Mouse (Mus musculus): ENCODE results near the gene Grhl1. TPM values are rescaled to one million over a fixed set of nuclear protein-coding genes. Genes with fewer than 3 reads are reported as not detected.
A peak's percentile ranks its signal among the peaks of the same experiment; 100 is the strongest.

Gene Grhl1
- polyA plus RNA-seq, 1 experiment from 2014 or later: 7.5 TPM

DNA sequence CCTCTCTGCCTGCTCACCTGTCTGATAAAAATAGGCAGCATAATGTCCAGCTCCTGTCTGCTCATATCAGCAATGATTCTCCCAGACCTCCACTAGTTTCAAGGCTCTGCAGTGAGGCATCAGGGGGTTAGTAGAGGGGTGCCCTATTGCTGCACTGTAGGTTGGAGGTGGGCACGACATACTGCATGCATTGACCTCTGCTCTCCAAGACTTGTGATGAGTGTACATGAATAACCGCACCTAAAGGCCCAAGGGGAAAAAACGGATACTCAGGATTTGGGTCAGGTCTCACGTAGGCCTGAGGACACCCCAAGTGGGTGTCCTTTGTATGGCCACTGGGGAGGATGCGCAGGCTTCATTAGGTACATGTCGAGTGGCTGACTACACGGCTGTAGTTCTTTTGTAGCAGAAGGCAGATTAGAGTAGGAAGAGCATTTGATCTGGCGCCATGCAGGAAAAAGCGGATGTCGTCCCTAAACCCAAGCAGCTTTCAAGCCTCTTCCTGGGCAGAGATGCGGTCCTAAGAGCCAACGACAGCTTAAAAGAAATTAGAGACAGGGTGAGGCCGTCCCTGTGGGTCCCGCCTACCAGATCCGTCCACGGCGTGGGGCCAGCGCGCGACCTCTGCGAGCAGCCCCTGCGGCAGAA, 78.5 kb downstream of the Grhl1 start:
- no peak for ATAC-seq (ENCODE audit: insufficient read depth, low FRiP score, low read depth)
- H3K9me3 ChIP-seq: no peaks in the 10 kb centered on the region
- H3K27me3 ChIP-seq (replicated peaks): no peaks in the 10 kb centered on the region
- peak overlapping the region; percentile 77 for H3K27ac ChIP-seq
- H3K4me1 ChIP-seq: peaks cover 18% of the 10 kb centered on the region
- H3K9ac ChIP-seq: peak overlapping the region; percentile 29
- peaks cover 14% of the 10 kb centered on the region; the same call in 1 of the 2 replicates for H3K36me3 ChIP-seq
- H3K4me2 ChIP-seq: peak overlapping the region; percentile 69
- H3K4me3 ChIP-seq (replicated peaks): peak overlapping the region; percentile 93
- WGBS: 6% methylated on average over 22 of the region's 22 CpGs

DNA sequence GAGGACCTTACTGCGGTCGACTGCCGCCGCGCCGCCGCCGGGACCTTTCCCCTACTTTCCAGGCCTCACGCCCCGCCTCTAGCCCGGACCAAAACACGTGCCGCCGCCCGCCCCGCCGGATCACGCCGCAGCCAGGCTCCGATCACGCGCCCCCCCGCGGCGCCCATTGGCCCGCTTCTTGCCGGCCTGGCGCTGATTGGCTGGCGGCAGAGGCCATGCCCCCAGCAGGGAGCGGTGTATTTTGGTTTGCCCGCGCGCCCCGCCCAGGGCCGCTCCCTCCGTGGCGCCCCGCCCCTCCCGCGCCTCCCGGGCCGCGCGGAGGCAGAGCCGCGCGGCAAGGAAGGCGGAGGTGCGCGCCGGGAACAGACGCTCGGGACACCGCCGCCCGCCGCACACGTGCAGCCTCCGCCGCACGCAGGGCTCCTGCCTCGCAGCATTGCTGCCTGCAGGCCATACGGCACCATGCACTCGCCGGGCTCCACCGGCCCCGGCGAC, 79.0 kb downstream of the Grhl1 start, which contains the start of gene Klf11:
TSS of gene Klf11 (plus strand) at position 212 of the 495 bp plus-strand sequence.
- H3K36me3 ChIP-seq: peaks cover 18% of the 10 kb centered on the region; the same call in 1 of the 2 replicates
- under 1% methylated on average over 52 of the region's 68 CpGs for WGBS
- peak within 1 kb of the TSS; percentile 94 for H3K9ac ChIP-seq
- peak within 1 kb of the TSS; percentile 69 for H3K4me2 ChIP-seq
- H3K27ac ChIP-seq: peak within 1 kb of the TSS; percentile 98
- H3K27me3 ChIP-seq (replicated peaks): no peaks in the 10 kb centered on the region
- no peaks in the 10 kb centered on the region for H3K9me3 ChIP-seq
- peaks cover 18% of the 10 kb centered on the region for H3K4me1 ChIP-seq
- peak within 1 kb of the TSS; percentile 93 for H3K4me3 ChIP-seq (replicated peaks)
- ATAC-seq (ENCODE audit: insufficient read depth, low FRiP score, low read depth): peak; percentile 94

DNA sequence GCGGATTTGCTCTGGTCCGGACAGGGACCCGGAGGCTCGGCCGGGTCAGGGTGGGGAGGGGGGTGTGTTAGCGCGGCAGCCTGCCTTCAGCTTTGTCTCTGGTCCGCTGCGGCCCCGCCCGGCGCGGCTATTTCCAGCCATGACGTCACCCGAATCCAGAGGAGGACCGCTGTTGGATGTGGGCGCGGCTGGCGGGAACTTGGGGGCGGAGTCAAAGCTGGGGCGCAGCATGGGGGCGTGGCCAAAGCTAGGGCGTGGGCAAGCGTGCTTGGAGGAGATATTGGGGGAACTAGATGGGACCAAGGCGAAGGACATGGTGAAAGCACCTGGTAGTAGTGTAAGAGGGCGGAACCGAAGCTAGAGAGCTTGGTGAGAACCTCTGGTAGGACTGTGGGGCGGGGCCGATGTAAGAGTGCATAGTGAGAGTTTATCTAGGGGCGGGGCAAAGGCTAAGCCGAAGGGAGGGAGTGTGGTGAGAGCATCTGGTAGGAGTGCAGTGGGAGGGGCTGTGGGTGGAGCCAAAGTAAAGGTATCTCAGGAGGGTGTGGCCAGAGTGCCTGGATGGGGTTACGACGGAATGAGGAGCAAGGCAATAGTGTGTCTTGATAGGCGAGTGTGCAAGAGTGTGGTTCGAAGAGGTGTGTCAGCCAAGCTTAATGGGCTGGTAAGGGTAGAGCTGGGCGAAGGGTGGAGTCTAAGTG, 79.7 kb downstream of the Grhl1 start:
- Histone ChIP-seq H3K4me3 (replicated peaks) (peak overlapping the region; percentile 93), H3K9ac (peak overlapping the region; percentile 94), H3K4me2 (peak overlapping the region; percentile 69), H3K9me3 (no peaks in the 10 kb centered on the region), H3K27me3 (replicated peaks) (no peaks in the 10 kb centered on the region), H3K36me3 (peaks cover 18% of the 10 kb centered on the region; the same call in 1 of the 2 replicates), H3K4me1 (peaks cover 18% of the 10 kb centered on the region), H3K27ac (peak overlapping the region; percentile 98)
- peak; percentile 79 for ATAC-seq (ENCODE audit: insufficient read depth, low FRiP score, low read depth)
- 1% methylated on average over 36 of the region's 36 CpGs for WGBS

DNA sequence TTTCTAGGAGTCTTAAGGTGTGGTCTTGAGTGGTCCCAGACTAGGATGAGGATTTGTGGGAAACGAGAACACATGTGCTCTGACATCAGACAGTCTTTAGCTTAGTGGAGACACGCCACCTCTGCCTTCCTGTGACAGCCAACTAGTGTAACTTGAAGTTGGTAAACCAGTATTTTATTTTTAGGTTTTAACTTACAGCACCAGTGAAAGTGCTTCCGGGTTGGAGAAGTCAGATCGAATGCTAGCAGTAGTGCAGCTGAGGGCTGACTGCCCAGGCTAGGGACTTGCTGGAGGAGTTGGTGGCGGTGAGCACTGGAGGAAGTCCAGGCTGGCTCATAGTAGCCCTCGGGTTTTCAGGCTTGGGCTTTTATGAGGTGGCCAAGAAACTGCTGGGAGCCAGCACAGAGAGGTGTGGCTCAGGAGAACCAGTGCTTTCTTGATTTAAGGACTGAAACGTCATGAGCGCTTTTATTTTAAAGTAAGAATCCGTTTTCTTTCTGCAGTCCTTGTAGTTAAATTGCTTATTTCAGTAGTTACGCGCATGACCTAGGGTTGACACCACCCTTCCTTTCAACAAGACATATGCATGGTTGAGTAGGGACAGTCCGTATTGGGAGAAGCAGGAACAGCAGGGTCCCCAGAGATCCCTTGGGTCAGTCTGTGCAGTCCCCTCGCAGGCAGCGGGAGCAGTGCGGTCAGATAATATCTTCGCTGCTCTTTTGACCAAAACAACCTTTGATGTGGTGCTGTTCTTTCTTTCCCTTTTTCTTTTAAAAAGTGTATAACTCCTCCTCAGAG, 82.2 kb downstream of the Grhl1 start:
- H3K9ac ChIP-seq: no peak overlapping the region
- H3K4me3 ChIP-seq (replicated peaks): no peak overlapping the region
- peaks cover 20% of the 10 kb centered on the region for H3K4me1 ChIP-seq
- H3K27me3 ChIP-seq (replicated peaks): no peaks in the 10 kb centered on the region
- peaks cover 25% of the 10 kb centered on the region; the same call in 1 of the 2 replicates for H3K36me3 ChIP-seq
- ATAC-seq (ENCODE audit: insufficient read depth, low FRiP score, low read depth): no peak
- no peak overlapping the region for H3K4me2 ChIP-seq
- no peaks in the 10 kb centered on the region for H3K9me3 ChIP-seq
- no peak overlapping the region for H3K27ac ChIP-seq
- WGBS: 86% methylated on average over 16 of the region's 16 CpGs

DNA sequence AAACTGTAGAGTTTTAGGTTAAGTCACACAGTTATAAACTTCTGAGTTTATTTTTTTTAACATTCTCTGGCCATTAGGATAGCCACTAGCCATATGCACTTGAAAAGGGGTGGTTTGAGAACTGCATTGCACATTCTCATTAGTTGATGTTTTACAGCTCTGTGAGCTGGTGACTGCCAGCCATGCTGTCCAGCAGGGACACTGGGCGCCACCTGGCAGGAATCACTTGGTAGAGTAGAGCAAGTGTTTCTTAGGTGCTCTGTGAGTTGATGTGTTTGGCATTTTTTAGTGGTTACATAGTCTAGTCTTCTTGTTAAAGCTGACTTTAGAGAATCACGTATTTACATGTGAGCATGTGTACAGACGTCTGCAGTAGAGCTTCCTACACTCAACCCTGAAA, 84.4 kb downstream of the Grhl1 start:
- Histone ChIP-seq H3K9me3 (no peaks in the 10 kb centered on the region), H3K27ac (no peak overlapping the region), H3K36me3 (peaks cover 34% of the 10 kb centered on the region), H3K9ac (no peak overlapping the region), H3K4me2 (no peak overlapping the region), H3K27me3 (replicated peaks) (no peaks in the 10 kb centered on the region), H3K4me1 (peaks cover 14% of the 10 kb centered on the region), H3K4me3 (replicated peaks) (no peak overlapping the region)
- ATAC-seq (ENCODE audit: insufficient read depth, low FRiP score, low read depth): no peak
- WGBS: 67% methylated on average over 3 of the region's 3 CpGs

DNA sequence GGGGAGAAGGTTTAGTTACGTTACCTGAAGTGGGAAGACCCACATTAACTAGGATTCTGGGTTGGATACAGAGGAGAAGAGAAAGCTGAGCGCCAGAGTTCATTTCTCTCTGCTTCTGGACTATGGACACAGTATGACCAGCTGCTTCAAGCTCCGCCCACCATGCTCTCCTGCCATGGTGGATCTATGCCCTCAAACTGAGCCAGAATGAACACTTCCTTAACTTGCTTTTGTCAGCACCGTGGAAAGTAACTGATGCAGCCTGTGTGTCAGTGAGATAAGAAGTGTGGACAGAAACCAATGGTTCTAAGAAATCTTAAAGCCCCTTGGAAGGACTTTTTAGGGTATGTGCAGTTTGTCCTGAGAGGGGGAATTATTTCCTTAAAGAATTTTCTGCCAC, 86.9 kb downstream of the Grhl1 start:
- H3K4me2 ChIP-seq: no peak overlapping the region
- H3K36me3 ChIP-seq: peaks cover 32% of the 10 kb centered on the region
- H3K4me1 ChIP-seq: 0 out of 2 replicates have a peak, but pooled peaks cover 3% of the 10 kb centered on the region
- no peak overlapping the region for H3K9ac ChIP-seq
- ATAC-seq (ENCODE audit: insufficient read depth, low FRiP score, low read depth): no peak
- no peaks in the 10 kb centered on the region for H3K27me3 ChIP-seq (replicated peaks)
- 88% methylated on average over 4 of the region's 4 CpGs for WGBS
- H3K4me3 ChIP-seq (replicated peaks): no peak overlapping the region
- H3K9me3 ChIP-seq: no peaks in the 10 kb centered on the region
- no peak overlapping the region for H3K27ac ChIP-seq

DNA sequence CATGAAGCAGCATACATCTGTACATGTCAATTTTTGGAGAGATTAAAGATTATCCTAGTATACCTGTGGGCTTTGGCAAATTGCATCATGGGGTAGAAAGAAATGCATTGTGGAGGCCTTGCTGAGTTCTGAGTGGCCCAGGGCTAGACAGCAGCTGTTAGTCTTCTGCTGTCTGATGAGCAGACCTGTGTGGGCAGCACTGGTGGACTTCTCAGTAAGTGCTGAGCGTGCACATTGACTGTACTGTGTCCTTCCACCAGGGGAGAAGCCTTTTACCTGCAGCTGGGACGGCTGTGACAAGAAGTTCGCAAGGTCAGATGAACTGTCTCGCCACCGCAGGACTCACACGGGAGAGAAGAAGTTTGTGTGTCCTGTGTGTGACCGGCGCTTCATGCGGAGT, 87.8 kb downstream of the Grhl1 start:
- ATAC-seq (ENCODE audit: insufficient read depth, low FRiP score, low read depth): no peak
- Histone ChIP-seq H3K4me2 (no peak overlapping the region), H3K4me1 (0 out of 2 replicates have a peak, but pooled peaks cover 3% of the 10 kb centered on the region), H3K9me3 (no peaks in the 10 kb centered on the region), H3K4me3 (replicated peaks) (no peak overlapping the region), H3K9ac (no peak overlapping the region), H3K27ac (no peak overlapping the region), H3K27me3 (replicated peaks) (no peaks in the 10 kb centered on the region), H3K36me3 (peaks cover 28% of the 10 kb centered on the region)
- 88% methylated on average over 9 of the region's 9 CpGs for WGBS

DNA sequence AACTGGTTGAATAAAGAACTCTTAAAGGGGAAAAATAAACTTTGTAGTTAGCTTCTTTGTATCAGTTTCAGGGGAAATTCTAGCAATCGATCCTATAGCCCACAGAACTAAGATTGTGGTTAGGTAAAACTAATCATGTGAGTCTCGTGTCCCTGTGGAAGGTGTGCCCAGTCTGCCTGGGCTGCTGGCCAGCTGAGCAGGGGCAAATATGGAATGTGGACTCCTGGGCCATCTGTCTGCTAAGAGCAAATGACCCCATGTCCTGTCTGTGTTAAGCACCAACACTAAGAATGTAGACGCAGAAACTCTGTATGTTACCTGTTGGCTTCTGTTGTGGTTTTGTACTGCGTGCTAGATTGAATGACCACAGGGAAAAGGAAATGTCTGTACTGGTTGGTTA, 89.0 kb downstream of the Grhl1 start:
- Histone ChIP-seq H3K27ac (no peak overlapping the region), H3K4me3 (replicated peaks) (no peak overlapping the region), H3K36me3 (peaks cover 18% of the 10 kb centered on the region; the same call in 1 of the 2 replicates), H3K27me3 (replicated peaks) (no peaks in the 10 kb centered on the region), H3K9me3 (no peaks in the 10 kb centered on the region), H3K4me1 (0 out of 2 replicates have a peak, but pooled peaks cover 3% of the 10 kb centered on the region), H3K4me2 (no peak overlapping the region), H3K9ac (no peak overlapping the region)
- ATAC-seq (ENCODE audit: insufficient read depth, low FRiP score, low read depth): no peak
- WGBS: 75% methylated on average over 4 of the region's 4 CpGs

DNA sequence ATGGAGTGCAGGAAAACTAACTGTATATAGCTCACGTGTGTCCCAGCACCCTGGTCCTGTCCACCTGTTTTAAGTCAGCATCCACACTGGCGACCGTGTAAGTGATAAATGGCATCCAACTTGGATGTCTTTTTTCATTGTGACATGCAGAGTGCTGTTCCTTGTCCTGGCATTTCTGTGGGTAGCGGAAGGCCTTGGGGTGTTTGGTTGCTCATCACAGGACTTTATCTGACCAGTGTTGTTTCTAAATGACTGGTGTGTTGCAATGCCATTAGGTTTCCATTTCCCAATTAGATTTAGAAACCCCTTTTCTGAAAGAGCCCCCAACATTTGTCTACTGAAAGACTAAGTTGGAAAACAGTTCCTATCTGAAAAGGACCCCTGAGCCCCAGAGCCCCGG, 90.0 kb downstream of the Grhl1 start:
- H3K4me1 ChIP-seq: 0 out of 2 replicates have a peak, but pooled peaks cover 3% of the 10 kb centered on the region
- no peak overlapping the region for H3K9ac ChIP-seq
- WGBS: 74% methylated on average over 5 of the region's 5 CpGs
- no peak overlapping the region for H3K27ac ChIP-seq
- no peak overlapping the region for H3K4me3 ChIP-seq (replicated peaks)
- no peak for ATAC-seq (ENCODE audit: insufficient read depth, low FRiP score, low read depth)
- H3K36me3 ChIP-seq: peaks cover 18% of the 10 kb centered on the region; the same call in 1 of the 2 replicates
- H3K27me3 ChIP-seq (replicated peaks): no peaks in the 10 kb centered on the region
- H3K4me2 ChIP-seq: no peak overlapping the region
- no peaks in the 10 kb centered on the region for H3K9me3 ChIP-seq

All from stomach, embryonic 15.5 days (tissue).